Mouse (Mus musculus): ENCODE measurements around the gene Egfr. TPM values are rescaled to one million over a fixed set of nuclear protein-coding genes. Genes with fewer than 3 reads are reported as not detected.

Egfr gene
- polyA plus RNA-seq (2015; fragmentation: Nextera tagmentation; extraction: Ambion mirVana), result 10.8 and 11.6 TPM in 2 replicates

DNA sequence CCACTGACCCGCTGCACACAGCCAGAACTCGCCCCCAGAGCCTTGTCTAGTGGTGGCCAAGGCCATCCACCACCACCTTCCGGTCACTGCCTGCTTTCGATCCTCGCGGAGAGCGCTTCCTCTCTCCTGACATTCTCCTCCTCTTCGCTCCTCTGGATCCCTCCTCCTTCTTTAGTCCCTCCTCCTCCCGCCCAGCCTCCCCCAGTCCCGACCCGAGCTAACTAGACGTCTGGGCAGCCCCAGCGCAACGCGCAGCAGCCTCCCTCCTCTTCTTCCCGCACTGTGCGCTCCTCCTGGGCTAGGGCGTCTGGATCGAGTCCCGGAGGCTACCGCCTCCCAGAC is at the start of gene Egfr:
Gene Egfr, plus strand, starts transcription at position 197 of the 342 bp plus-strand sequence.
- H3K4me2 ChIP-seq (replicated peaks), result peak within 1 kb of the TSS; percentile 92
- peak within 1 kb of the TSS; percentile 74 for H3K9ac ChIP-seq
- H3K27ac ChIP-seq, result peak within 1 kb of the TSS; percentile 77
- 0 out of 2 replicates have a peak, but pooled peaks cover 12% of the 10 kb centered on the region for H3K4me1 ChIP-seq (replicated peaks)
- H3K9me3 ChIP-seq, result no peaks in the 10 kb centered on the region
- H3K27me3 ChIP-seq (replicated peaks), result no peaks in the 10 kb centered on the region
- H3K36me3 ChIP-seq, result no peaks in the 10 kb centered on the region
- H3K4me3 ChIP-seq (replicated peaks), result peak within 1 kb of the TSS; percentile 82
- peak; percentile 95 for ATAC-seq
- under 1% methylated on average over 21 of the region's 21 CpGs for WGBS

DNA sequence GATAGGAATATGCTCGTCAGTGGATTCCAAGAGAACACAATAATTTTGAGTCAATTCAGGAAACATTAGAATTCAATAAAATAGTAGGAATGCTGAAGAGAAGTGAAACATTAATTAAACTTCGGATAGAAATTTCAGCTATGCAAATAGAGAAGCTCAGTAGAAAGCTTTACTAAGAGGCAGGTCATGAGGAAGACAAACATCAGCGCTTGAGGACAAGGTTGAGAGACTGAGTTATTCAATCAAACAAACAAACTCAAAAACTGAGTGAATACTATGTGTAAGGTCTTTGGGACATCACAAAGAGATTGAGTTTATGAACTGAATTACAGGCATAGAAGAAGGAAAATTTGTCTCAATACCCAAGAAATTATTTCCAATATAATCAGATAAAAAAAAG is 48.8 kb upstream of the Egfr start:
- H3K36me3 ChIP-seq, result no peaks in the 10 kb centered on the region
- no peak overlapping the region for H3K4me3 ChIP-seq (replicated peaks)
- no peak overlapping the region for H3K4me2 ChIP-seq (replicated peaks)
- no peak overlapping the region for H3K27ac ChIP-seq
- H3K9ac ChIP-seq, result no peak overlapping the region
- ATAC-seq, result no peak
- no peaks in the 10 kb centered on the region for H3K27me3 ChIP-seq (replicated peaks)
- H3K9me3 ChIP-seq, result no peaks in the 10 kb centered on the region
- 87% methylated on average over 3 of the region's 3 CpGs for WGBS
- H3K4me1 ChIP-seq (replicated peaks), result no peaks in the 10 kb centered on the region

DNA sequence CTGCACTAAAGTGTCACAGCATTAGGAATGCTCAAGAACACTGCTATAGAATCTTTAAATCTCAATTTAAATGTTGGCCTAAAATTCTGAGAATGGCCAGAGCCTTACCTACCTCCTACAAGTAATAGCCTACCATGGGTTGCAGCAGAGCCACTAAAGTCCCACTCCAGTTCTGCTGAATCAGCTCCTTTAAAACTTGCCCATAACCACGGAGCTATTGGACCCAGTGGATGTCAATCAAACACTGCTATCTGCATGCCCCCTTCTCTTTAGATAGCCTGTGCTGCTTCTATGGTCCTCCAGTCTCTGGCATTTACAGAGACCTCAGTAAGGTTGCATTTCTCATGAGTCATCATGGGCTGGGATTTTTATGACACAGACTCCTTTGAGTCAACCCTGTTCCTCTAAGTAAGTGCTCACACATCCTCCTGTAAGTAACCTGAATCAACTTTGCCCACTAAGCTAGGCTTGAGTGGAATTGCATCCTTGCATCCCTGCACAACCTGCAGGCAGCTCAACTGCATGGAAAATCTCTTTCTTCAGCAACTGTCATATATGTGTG is 16.8 kb upstream of the Egfr start:
- no peaks in the 10 kb centered on the region for H3K36me3 ChIP-seq
- no peak overlapping the region for H3K9ac ChIP-seq
- H3K27ac ChIP-seq, result no peak overlapping the region
- peaks cover 4% of the 10 kb centered on the region; the same call in 1 of the 2 replicates for H3K4me1 ChIP-seq (replicated peaks)
- ATAC-seq, result 0 out of 2 replicates have a peak, but pooled peaks have one; percentile 43
- no peaks in the 10 kb centered on the region for H3K9me3 ChIP-seq
- 39% methylated on average over 1 of the region's 1 CpGs for WGBS
- no peak overlapping the region for H3K4me3 ChIP-seq (replicated peaks)
- no peak overlapping the region for H3K4me2 ChIP-seq (replicated peaks)
- H3K27me3 ChIP-seq (replicated peaks), result no peaks in the 10 kb centered on the region

- Histone ChIP-seq H3K4me1 (replicated peaks) (peaks cover 4% of the 10 kb centered on the region; the same call in 1 of the 2 replicates), H3K36me3 (no peaks in the 10 kb centered on the region), H3K4me3 (replicated peaks) (no peak overlapping the region), H3K9me3 (no peaks in the 10 kb centered on the region), H3K27me3 (replicated peaks) (no peaks in the 10 kb centered on the region), H3K9ac (no peak overlapping the region), H3K4me2 (replicated peaks) (no peak overlapping the region), H3K27ac (no peak overlapping the region)
- no peak; the same call in 1 of the 2 replicates for ATAC-seq
- WGBS, result 58% methylated on average over 2 of the region's 2 CpGs
Observed at GRCm38 (mm10) chr11:16737323-16737722, 14.7 kb upstream of the Egfr start.

DNA sequence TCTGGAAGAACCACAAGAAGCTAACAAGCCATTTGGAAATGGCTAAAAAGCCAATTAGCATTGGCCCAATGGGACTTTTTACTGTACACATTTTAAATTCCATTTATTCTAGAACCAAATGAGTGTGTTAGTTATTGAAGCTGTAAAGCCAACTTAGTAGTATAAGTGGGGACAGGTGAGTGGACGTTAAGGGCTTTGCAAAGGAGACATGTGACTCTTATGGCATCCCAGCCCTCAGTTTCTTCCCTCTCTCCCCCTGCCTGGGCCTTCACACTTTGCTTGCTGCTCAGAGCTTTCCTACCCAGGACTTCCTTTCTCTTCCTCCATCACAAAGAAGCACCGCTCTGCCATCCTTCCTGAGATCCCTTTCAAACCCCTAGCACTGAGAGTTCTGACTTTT is 13.3 kb upstream of the Egfr start:
- WGBS, result 73% methylated on average over 2 of the region's 2 CpGs
- no peaks in the 10 kb centered on the region for H3K27me3 ChIP-seq (replicated peaks)

GRCm38 (mm10) chr11:16739155-16739554 is 12.8 kb upstream of the Egfr start:
- Histone ChIP-seq H3K4me3 (replicated peaks) (no peak overlapping the region), H3K9me3 (no peaks in the 10 kb centered on the region), H3K36me3 (no peaks in the 10 kb centered on the region), H3K4me2 (replicated peaks) (no peak overlapping the region), H3K9ac (no peak overlapping the region), H3K4me1 (replicated peaks) (peaks cover 4% of the 10 kb centered on the region; the same call in 1 of the 2 replicates), H3K27ac (no peak overlapping the region), H3K27me3 (replicated peaks) (no peaks in the 10 kb centered on the region)
- 47% methylated on average over 3 of the region's 3 CpGs for whole genome bisulfite sequencing
- peak; percentile 92 for ATAC-seq

More for the DNA sequence above, 13.3 kb upstream of the Egfr start:
- Histone ChIP-seq H3K4me3 (replicated peaks) (no peak overlapping the region), H3K4me2 (replicated peaks) (no peak overlapping the region), H3K27ac (no peak overlapping the region), H3K9ac (no peak overlapping the region), H3K4me1 (replicated peaks) (peaks cover 4% of the 10 kb centered on the region; the same call in 1 of the 2 replicates), H3K36me3 (no peaks in the 10 kb centered on the region), H3K9me3 (no peaks in the 10 kb centered on the region)
- peak; percentile 36; the same call in 1 of the 2 replicates for ATAC-seq

GRCm38 (mm10) chr11:16740691-16741611 is 11.1 kb upstream of the Egfr start:
- H3K36me3 ChIP-seq, result no peaks in the 10 kb centered on the region
- no peak overlapping the region for H3K4me2 ChIP-seq (replicated peaks)
- H3K27ac ChIP-seq, result no peak overlapping the region
- WGBS, result 79% methylated on average over 10 of the region's 10 CpGs
- peaks cover 4% of the 10 kb centered on the region; the same call in 1 of the 2 replicates for H3K4me1 ChIP-seq (replicated peaks)
- ATAC-seq, result no peak
- H3K27me3 ChIP-seq (replicated peaks), result no peaks in the 10 kb centered on the region
- no peak overlapping the region for H3K4me3 ChIP-seq (replicated peaks)
- no peak overlapping the region for H3K9ac ChIP-seq
- H3K9me3 ChIP-seq, result no peaks in the 10 kb centered on the region

DNA sequence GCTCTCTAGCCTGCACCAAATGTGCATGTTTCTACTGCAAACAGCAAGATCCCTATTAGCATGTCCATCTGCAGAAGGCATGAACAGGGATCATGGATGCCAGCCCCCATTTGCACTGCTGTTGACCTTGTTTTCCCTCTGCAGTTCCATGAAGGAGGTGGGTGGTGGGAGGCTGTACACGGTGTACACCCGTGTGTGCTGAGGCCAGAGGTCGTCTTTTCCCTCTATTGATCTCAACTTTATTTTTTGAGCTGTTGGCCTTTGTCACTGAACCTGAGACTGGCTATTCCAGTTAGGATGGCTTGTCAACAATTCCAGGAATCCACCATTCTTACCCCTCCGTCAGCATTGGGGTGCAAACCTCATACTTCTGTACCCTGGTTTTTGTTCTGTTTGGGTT is 9.8 kb upstream of the Egfr start:
- H3K4me3 ChIP-seq (replicated peaks), result no peak overlapping the region
- H3K9me3 ChIP-seq, result no peaks in the 10 kb centered on the region
- no peak overlapping the region for H3K9ac ChIP-seq
- H3K27me3 ChIP-seq (replicated peaks), result no peaks in the 10 kb centered on the region
- 55% methylated on average over 4 of the region's 4 CpGs for WGBS
- ATAC-seq, result no peak
- H3K27ac ChIP-seq, result no peak overlapping the region
- no peak overlapping the region for H3K4me2 ChIP-seq (replicated peaks)
- no peaks in the 10 kb centered on the region for H3K36me3 ChIP-seq
- H3K4me1 ChIP-seq (replicated peaks), result peaks cover 4% of the 10 kb centered on the region; the same call in 1 of the 2 replicates

GRCm38 (mm10) chr11:16742821-16743220 is 9.2 kb upstream of the Egfr start:
- H3K27me3 ChIP-seq (replicated peaks), result no peaks in the 10 kb centered on the region
- H3K9me3 ChIP-seq, result no peaks in the 10 kb centered on the region
- H3K4me3 ChIP-seq (replicated peaks), result no peak overlapping the region
- WGBS, result 92% methylated on average over 2 of the region's 2 CpGs
- no peak overlapping the region for H3K27ac ChIP-seq
- no peaks in the 10 kb centered on the region for H3K36me3 ChIP-seq
- H3K4me1 ChIP-seq (replicated peaks), result peaks cover 4% of the 10 kb centered on the region; the same call in 1 of the 2 replicates
- H3K4me2 ChIP-seq (replicated peaks), result no peak overlapping the region
- no peak overlapping the region for H3K9ac ChIP-seq
- no peak for ATAC-seq

DNA sequence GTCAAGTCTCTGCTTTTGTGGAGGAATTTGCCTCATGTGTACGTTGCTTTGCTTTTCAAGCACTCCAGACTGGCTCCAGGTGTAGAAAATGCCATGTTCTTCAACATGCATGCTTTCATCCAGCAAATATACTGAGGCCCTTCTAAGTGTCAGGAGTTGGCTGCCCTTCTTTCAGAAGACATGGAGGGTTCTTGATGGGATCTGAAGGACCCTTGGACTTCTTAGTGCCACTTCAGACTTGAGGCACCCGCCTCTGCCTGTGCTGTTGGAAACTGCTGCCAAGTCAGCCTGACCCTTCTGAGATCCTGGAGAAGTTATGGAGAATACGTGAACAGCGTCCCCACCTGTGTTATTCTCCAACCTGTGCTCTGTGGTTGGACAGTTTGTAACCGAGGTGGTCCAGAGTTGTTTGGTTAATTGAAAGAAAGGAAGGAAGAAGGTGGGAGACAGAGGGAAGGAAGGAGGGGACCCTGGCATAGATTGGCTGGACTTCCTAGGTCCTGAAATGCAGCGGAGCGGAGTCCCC is 483 bp upstream of the Egfr start:
- Histone ChIP-seq H3K36me3 (no peaks in the 10 kb centered on the region), H3K9me3 (no peaks in the 10 kb centered on the region), H3K9ac (peak overlapping the region; percentile 74), H3K27ac (peak overlapping the region; percentile 77; the same call in 1 of the 2 replicates), H3K4me3 (replicated peaks) (peak overlapping the region; percentile 82), H3K27me3 (replicated peaks) (no peaks in the 10 kb centered on the region), H3K4me1 (replicated peaks) (0 out of 2 replicates have a peak, but pooled peaks cover 12% of the 10 kb centered on the region), H3K4me2 (replicated peaks) (peak overlapping the region; percentile 92)
- 39% methylated on average over 7 of the region's 7 CpGs for WGBS
- ATAC-seq, result peak; percentile 15

- H3K9me3 ChIP-seq, result no peaks in the 10 kb centered on the region
- H3K9ac ChIP-seq, result peak overlapping the region; percentile 74
- ATAC-seq, result peak; percentile 83
- peak overlapping the region; percentile 92 for H3K4me2 ChIP-seq (replicated peaks)
- no peaks in the 10 kb centered on the region for H3K36me3 ChIP-seq
- under 1% methylated on average over 68 of the region's 68 CpGs for WGBS
- H3K27me3 ChIP-seq (replicated peaks), result no peaks in the 10 kb centered on the region
- H3K4me1 ChIP-seq (replicated peaks), result 0 out of 2 replicates have a peak, but pooled peaks cover 12% of the 10 kb centered on the region
- H3K27ac ChIP-seq, result peak overlapping the region; percentile 77
- peak overlapping the region; percentile 82 for H3K4me3 ChIP-seq (replicated peaks)
Observed at GRCm38 (mm10) chr11:16752349-16753153, 548 bp downstream of the Egfr start.
